Mouse (Mus musculus) spleen, postnatal 4 days (tissue): ENCODE data around the gene Gm5678.
A peak's percentile ranks its signal among the peaks of the same experiment; 100 is the strongest.

ENCODE experiments used
- DNase-seq, 2 experiments: peaks; one replicate each; pipeline ENCODE4 v3.0.0; 2022; ENCODE audit warnings: low spot score in 2 of 2

Gene Gm5678

DNA sequence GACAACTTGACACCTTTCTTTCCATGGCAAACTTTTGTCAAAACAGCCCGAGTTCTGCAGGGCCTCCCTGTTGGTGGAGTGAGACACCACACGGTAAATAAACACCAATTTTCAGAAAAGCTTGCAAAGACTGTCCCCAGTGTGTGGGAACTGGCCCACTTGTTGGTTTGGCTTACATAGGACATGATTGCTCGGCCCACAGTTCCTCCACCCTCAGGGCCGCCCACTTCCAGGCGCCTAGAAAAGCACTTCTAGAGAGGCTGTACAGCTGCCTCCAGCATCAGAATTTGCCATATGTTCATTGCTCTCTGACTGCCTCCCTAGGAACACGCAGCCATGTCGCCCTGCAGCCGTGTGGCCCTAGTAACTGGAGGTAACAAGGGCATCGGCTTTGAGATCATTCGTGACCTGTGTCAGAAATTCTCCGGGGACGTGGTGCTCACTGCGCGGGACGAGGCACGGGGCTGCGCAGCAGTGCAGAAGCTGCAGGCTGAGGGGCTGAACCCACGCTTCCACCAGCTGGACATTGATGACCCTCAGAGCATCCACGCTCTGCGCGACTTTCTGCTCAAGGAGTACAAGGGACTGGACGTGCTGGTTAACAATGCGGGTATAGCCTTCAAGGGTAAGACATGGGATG lies at the start of gene Gm5678:
Gene Gm5678 (plus strand): TSS at position 337 of the 640 bp plus-strand sequence.
- DNase-seq = peak in 1 of 2 experiments; percentile 56

DNA sequence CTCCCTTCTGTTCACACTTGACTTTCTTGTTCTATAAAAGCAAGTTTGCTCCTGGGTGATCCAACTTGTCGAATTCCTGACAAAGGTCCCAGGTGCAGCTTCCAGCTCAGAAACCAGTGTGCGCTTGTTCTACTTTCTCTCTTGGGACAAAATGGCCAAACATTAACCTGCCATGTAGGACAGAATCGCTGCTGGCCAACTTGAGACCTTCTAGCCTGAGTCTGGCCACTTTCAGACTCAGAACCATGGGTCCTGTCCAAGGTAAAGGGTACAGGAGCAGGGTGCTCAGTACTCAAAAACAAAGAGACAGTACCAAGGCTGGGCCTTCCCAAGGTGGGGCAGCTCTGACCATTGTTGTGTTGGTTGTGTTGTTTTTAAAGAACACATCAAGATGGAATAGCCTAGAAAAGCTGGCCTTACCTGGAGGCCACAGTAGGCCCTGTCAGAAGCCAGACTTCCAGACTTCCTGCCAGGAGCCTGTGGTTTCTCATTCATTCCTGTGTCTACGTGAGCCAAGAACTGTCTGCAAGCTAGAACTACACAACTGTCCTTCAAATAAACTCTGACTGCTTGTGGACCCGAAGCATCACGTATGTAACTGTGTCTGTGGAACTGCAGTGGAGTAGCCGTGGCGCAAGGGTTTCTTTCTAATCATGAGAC lies 49.4 kb upstream of the Gm5678 start:
- DNase-seq = no peak

DNA sequence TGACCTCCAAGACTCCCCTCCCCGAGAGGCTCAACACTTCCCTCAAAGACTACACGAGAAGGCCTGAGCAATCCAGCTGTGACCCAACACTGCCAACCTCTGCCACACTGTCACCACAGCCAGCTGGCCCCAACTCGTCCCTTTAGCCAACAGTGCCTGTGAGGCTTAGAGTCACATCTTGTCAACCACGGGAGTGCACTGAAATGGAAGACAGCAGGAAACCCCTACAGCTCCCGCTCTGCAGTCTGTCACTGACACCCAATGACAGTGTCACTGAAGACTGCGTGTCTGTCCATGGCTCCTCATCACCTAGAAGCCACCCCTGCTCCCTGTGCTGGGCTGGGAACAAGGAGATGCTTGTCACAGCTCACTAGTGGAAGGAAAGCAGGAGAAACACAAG lies 46.8 kb upstream of the Gm5678 start:
- DNase-seq = no peak

DNA sequence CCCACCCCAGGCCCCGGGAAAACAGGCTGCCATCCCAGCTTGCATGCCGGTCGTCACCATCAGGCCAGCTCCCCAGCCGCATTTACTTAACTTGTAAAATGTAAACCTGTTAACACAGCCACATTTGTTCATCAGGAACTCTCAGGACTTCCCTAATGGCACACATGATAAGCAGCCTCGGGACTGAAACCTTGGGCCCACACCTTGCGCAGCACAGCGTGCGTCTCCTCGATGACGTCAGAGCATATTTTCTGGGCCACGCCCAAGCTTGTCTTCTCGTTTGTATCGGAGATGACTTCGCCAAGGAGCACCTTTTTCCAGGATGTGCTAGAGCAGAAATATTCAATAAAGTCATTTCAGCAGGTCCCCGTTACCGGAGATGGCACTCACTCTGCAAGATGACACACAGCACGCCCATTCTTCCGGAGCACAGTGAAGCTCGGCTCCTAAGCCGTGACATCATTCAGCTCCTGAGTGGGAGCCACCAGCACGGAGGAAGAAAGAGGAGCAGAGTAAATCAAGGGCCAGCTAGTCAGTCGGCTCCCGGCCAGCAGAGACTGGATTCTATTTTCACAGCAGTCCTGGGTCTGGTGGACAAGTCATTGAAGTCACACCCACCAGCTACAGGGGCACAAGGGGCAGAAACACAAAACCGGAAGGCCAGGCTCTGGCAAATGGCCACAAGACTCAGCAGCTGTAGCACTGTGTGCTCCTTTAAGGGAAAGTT lies 42.8 kb upstream of the Gm5678 start:
- DNase-seq = no peak

DNA sequence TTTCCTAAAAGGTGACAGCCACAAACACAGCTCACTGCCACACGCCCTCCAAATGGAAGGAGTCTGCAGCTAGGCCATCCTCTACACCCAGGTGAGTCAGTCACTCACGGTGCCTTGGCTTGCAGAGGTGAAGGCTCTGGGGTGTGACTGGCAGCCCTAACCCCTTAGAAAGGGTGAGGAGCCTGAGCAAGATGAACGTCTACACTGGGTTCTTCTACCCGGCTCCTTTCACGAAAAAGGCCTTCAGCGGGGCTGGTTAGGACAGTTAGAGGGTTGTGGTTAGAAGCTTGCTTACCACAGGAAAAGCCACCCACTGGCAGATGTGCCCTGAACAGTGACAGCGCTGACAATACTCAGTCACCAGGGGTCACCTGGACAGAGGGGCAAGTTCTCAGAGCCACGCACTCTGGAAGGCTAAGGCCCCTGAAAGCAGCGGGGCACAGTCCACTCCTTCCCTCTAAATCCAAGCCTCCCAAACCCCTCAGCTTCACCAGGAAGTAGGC lies 42.1 kb upstream of the Gm5678 start:
- DNase-seq = no peak

DNA sequence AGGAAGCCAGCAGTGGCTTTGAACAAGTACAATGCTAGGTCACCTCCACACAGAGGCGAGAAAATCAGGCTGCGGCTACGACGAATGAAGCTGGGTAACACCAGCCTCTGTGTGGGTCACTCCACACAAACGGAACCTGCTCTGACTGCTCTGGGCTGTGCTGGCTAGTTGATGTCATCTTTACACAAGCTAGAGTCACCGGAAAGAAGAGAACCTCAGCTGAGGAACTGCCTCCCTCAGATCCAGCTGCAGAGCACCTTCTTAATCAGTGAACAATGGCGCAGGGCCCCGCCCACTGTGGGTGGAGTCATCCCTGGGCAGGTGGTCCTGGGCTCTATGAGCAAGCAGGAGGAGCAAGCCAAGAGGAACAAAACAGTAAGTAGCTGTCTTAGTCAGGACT lies 41.5 kb upstream of the Gm5678 start:
- DNase-seq = no peak

DNA sequence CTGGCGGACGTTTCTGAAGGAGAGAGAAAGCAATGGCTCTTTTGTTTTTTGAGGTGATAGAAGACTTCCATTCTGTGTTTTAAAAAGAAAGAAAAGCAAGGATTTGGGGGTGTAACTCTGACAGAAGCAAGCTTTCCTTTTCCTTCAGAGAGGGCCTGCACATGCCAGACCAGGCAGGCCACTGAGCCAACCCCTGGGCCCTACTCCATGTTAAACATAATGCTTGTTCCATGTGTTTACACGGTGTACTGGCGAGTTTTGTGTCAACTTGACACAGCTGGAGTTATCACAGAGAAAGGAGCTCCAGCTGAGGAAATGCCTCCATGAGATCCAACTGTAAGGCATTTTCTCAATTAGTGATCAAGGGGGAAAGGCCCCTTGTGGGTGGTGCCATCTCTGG lies 39.6 kb upstream of the Gm5678 start:
- no peak for DNase-seq

DNA sequence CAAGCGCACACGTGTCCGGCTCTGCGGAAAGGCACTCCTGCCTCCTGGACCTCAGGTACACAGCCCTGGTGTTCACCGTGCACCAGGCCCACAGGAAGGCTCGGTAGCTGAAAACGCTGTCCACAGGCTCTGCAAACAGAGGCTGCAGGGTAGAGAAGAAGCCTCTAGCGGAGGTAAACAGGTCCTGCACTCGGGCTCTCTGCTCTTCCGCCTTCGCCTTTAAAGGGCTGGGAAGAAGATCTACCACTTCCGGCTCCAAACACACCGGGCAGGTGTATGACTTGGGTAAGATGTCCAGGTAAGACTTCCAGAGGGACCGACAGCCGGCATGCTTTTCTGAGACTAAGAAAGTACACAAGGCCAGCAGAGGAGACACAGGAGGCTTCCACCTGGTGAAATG lies 37.0 kb upstream of the Gm5678 start:
- DNase-seq = no peak

DNA sequence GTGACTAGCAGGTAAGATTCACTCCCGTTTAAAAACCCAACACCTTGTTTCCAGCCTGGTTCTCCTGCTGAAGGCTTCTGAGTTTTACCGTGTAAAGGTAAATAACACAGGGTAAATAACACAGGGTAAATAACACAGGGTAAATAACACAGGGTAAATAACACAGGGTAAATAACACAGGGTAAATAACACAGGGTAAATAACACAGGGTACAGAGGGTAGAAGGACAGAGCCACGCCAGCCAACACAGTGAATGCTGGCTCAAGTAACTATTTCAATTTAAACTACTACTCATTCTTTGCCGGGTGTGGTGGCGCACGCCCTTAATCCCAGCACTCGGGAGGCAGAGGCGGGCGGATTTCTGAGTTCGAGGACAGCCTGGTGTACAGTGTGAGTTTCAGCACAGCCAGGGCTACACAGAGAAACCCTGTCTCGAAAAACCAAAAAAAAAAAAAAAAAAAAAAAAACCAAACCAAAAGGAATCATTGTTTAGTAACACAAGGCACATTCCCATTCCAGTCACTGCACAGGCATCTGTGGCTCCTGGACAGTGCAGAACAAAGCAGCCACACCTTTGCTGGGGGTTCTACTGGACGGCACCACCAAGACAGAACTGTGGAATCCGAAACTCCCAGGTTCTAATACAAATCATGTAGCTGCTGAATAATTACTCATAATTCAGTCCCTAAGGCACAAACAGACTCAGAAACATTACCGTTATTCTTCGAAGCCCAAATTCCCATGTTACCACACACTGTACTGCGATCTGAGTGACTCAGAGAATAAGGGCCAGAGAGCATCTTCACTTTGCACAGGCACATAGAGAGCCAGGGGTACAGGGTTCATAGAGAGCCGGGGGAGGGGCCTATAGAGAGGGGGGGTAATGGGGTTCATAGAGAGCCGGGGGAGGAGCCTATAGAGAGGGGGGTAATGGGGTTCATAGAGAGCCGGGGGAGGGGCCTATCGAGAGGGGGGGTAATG lies 36.2 kb upstream of the Gm5678 start:
- no peak for DNase-seq

DNA sequence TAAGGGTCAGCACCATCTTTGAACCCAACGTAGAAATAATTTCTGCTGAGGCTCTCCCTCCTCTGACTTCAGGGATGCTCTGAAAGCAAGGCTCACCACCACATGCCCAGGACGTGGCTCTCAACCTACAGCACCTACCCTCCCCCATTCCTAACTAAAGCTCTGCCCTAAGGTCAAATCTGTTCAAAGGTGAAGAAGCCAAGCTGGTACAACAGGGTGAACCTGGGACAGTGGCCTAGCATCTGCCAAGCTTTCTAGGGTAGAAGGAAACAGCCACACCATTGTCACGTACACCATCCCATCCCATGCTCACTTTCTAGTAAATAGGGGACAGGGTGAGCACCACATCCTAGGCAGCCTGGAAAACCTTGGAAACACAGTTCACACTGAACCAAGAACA lies 35.2 kb upstream of the Gm5678 start:
- no peak for DNase-seq

DNA sequence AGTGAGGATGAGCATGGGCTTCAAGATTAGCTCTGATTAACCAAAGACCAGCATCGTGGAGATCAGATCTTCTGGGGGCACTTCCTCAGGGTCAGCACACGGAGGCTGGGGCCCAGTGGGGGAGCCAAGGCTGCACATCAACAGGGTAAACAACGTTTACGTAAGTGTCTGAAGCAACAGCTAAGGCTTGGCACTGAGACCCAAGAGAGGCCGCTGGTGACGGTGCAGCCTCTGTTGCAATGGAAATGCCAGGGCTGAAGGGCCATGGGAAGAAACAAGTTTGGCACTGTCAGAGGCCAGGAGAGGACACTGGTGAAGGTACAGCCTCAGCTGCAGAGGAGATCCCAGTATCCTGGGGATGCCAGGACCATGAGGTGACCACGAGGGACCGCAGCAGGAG lies 34.5 kb upstream of the Gm5678 start:
- no peak for DNase-seq

DNA sequence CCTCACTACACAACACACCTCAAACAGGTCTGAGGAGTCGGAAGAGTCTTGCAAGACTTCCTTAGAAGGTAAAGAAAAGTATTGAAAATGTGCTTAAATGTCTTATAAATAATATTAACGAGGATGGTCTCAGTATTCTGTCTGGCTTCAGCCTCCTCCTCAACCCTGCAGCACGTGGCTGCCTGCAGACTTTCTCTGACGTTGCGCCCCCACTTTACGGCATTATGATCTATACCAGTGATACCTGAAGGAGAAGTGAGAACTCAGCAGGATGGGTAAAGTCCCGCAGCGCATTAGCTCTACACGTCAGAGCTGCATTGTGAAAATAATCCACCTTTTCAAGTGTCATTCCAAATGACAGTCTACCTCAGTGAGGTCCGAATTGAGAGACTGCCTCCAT lies 33.4 kb upstream of the Gm5678 start:
- DNase-seq = no peak

DNA sequence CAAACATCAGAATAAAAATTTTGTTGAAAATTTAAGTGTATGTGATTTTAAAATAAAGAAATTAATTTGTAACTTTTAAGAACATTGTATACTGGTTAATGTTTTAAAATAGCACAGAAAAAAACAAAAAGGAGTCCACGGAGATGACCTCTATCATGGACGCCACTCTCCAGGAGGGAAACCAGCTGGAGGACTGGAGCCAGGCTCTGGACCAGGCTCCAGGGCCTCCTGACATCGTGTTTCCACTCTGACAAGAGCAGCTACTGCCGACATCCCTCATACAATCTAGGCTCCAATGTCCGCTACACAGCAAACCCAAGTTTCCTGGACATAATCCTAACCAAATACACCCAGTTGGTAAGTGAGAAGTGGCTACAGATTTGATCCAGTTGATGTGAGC lies 32.1 kb upstream of the Gm5678 start:
- DNase-seq = peak in 1 of 2 experiments; percentile 47

DNA sequence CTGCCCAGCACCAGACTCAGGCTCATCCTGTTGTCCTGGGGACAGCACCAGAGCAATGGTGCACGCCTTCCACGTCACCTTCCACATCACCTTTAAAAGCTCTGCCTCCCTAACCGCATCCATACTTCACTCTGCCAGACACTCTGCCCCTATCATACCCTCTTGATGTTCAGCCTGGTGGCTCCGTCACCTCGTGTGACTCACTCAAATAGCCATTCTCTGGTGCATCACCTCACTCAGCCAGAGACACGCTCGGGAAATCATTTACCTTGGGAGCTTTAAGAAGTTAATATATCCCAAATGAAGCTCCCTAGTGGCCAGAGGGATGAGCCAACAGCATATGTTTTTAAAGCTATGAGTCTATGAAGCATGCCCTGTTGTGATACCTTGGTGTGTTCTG lies 31.1 kb upstream of the Gm5678 start:
- DNase-seq = no peak

DNA sequence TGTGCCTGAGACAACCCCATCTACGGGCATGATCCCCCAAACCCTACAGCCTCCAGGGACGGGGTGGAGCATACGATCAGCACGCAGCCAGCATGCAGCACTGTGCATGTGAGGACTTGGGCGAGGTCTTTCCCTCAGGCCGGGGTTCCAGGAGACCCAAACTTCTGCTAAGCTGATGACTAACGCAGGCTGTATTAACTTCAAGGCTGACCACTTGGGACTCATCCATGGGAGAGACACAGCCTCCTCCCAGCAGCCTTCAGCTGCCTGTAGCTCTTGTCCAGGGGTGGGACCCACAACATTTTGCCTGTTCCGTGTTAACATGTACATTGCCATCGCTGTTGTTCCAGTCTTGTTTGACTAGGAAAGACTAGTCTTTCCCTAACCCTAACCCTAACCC lies 30.3 kb upstream of the Gm5678 start:
- peak in 1 of 2 experiments; percentile 47 for DNase-seq

DNA sequence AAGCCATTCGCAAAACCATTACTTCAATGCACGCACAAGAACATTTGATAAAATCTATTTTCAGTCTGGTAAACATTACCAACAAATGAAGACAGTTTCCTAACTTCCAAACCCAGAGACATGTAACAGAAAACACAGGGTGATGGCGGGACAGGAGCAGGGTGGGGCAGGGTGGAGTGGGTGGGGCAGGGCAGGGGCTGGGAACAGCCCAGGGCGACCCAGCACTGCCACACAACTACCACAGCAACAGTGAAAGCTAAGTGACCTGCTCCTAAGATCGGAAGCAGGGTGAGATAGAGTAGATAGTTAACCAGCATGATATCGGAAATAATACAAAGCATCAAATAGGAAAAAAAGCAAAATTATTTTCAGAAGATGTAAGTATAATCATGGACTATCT lies 28.4 kb upstream of the Gm5678 start:
- peak in 1 of 2 experiments; percentile 39 for DNase-seq

DNA sequence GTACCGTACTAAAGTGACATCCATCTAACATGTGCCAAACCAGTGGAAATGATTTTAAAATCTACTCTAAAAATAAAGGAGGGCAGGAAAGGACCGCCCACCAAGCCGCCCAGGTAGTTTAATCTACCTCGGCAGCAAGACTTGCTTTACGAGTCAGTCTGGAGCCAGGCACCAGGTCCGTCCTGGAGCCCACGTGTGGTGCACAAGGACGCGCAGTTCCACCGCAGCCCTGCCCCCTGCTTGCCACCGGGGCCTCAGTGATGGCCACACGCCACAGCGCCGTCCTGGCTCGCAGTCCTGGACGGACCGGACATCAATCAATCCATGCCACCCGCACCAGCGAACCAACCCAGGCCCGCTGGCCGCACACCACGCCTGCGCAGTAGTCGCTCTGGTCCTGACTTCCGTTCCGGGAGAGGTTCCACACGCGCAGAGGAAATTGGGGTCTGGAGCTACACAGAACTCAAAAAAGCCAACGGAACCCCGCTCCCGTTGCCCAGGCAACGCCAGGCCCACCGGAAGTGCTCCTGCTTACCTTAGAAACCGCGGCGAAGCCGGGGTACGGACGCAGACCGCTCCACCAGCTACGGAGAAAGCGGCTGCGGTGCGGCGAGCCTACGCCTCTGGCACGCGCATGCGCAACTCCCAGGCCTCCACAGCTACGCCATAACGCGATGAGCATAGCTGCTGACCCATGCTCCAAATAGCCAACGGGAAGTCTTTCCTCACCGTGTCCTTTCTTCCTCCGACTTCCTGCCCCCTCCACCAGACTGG lies 24.3 kb upstream of the Gm5678 start, which contains the start of gene Setd4:
Gene Setd4 (minus strand): TSS at position 625 of the 774 bp plus-strand sequence.
- peak; percentile 81 to 93 for DNase-seq

DNA sequence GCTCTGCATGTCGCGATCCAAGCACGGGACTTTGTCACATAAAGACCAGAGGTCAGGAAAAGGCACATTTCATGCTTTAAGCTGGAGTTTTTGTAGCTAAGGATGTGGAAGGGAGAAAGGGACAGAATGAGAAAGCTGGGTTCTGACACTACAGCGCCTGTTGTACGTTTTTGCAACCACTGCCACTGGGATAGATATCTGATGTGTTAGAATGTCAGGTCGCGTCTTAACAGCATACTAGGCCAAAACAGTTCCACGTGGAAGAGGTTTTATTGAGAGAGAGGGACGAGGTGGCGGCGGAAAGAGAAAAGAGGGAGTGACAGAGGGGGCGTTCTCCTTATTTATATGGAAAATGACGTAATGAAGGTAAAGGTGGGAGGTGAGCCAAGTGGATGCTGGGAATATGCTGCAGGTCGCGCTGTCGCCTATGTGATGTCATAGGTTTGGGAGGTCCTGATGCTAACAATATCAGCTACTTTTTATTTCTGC lies 23.4 kb upstream of the Gm5678 start:
- peak in 1 of 2 experiments; percentile 54 for DNase-seq

DNA sequence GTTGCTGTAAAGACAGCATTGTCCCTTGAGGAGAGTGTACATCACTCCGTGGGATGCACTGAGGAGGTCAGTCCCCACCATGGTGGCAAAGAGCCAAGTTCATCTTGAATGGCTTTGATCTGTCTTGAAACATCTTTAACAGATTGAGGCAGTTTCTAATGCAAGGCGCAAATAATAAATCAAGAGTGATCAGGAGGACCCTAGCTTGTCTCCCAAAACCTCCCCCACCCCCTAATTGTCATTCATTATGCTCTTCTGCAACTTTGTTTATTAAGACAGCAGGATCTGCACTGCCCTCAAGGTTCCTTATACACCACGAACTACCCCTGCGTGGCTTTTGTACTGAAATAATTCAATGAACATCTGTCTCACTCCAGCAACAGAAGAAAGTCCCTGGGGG lies 22.3 kb upstream of the Gm5678 start, which contains the start of gene Cbr1:
Gene Cbr1 (plus strand): TSS at position 301 of the 400 bp plus-strand sequence.
- peak in 1 of 2 experiments; percentile 42 for DNase-seq

DNA sequence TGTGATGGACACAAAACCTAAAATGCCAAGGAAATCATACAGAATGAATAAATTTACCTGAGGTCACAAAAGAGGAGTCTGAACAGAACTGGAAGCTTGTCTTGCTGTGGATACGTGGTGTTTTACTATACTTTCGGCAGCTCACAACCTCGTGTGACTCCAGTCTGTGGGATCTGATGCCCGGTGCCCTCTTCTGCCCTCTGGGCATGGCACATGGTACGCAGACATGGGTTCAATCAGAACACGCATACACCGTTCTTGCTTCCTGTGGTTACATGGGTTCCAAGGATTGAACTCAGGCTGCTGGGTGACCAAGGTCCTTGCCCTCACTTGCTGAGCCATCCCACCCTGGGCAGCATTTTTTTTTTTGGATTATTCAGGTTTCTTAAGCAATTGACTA lies 21.8 kb upstream of the Gm5678 start:
- peak in 1 of 2 experiments; percentile 58 for DNase-seq
